Mouse (Mus musculus) heart, embryonic 10.5 days (tissue): Measurements from ENCODE around the gene Fnip2. TPM values are rescaled to one million over a fixed set of nuclear protein-coding genes. Genes with fewer than 3 reads are reported as not detected.

ENCODE experiments used
- DNase-seq: peaks from one replicate; pipeline ENCODE4 v3.0.0-alpha.2; 2017; ENCODE audit warnings: low spot score
- H3K27ac ChIP-seq: fragments of 300-500 bp; sonication (generic); 2 replicates; pipeline ENCODE4 v1.5.1; 2016; ENCODE audit warnings: mild to moderate bottlenecking
- H3K27me3 ChIP-seq: fragments of 300-500 bp; sonication (generic); 2 replicates; pipeline ENCODE4 v1.6.1; 2016; ENCODE audit warnings: mild to moderate bottlenecking; ENCODE audit not compliant: poor library complexity, insufficient read depth, severe bottlenecking
- H3K36me3 ChIP-seq: fragments of 300-500 bp; sonication (generic); 2 replicates; pipeline ENCODE4 v1.6.1; 2016; ENCODE audit warnings: mild to moderate bottlenecking, moderate library complexity
- H3K4me1 ChIP-seq: fragments of 300-500 bp; sonication (generic); 2 replicates; pipeline ENCODE4 v1.6.1; 2016; ENCODE audit warnings: mild to moderate bottlenecking
- H3K4me3 ChIP-seq: fragments of 300-500 bp; sonication (generic); 2 replicates; pipeline ENCODE4 v1.5.1; 2016; ENCODE audit warnings: mild to moderate bottlenecking, moderate library complexity
- H3K9me3 ChIP-seq: fragments of 300-500 bp; sonication (generic); 2 replicates; pipeline ENCODE4 v1.6.1; 2016; ENCODE audit warnings: mild to moderate bottlenecking, moderate library complexity
- WGBS: fragments of 180-500 bp; shearing (Covaris S2); methylation state at CpG from one replicate; pipeline ENCODE4 v1.1.7; 2016; 5-methylcytosine and 5-hydroxymethylcytosine counted together
- polyA plus RNA-seq: library from polyadenylated mRNA; unstranded; fragments of >200 nt; fragmentation: Nextera tagmentation; extraction: Ambion mirVana; gene quantifications from 2 replicates; pipeline ENCODE4 v1.2.1, GENCODE M21; 2016

Fnip2 gene
- polyA plus RNA-seq, 1 experiment from 2014 or later, result 4.7 TPM

GRCm38 (mm10) chr3:79514304-79514703, 53.3 kb downstream of the Fnip2 start:
- no peaks in the 10 kb centered on the region for H3K27me3 ChIP-seq
- H3K9me3 ChIP-seq, result no peaks in the 10 kb centered on the region
- no peak for DNase-seq
- WGBS, result 93% methylated on average over 2 of the region's 2 CpGs
- H3K36me3 ChIP-seq, result 0 out of 2 replicates have a peak, but pooled peaks cover 8% of the 10 kb centered on the region
- H3K4me3 ChIP-seq, result no peak overlapping the region
- peaks cover 37% of the 10 kb centered on the region for H3K4me1 ChIP-seq
- H3K27ac ChIP-seq, result no peak overlapping the region

- Histone ChIP-seq H3K27me3 (no peaks in the 10 kb centered on the region), H3K4me3 (no peak overlapping the region), H3K27ac (no peak overlapping the region), H3K36me3 (peaks cover 42% of the 10 kb centered on the region), H3K4me1 (no peaks in the 10 kb centered on the region), H3K9me3 (no peaks in the 10 kb centered on the region)
- no peak for DNase-seq
- WGBS, result 87% methylated on average over 2 of the region's 2 CpGs
Measured at GRCm38 (mm10) chr3:79501166-79501728, 66.3 kb downstream of the Fnip2 start.

- H3K4me3 ChIP-seq, result no peak overlapping the region
- WGBS, result 88% methylated on average over 10 of the region's 10 CpGs
- H3K36me3 ChIP-seq, result peaks cover 34% of the 10 kb centered on the region
- no peaks in the 10 kb centered on the region for H3K4me1 ChIP-seq
- no peak overlapping the region for H3K27ac ChIP-seq
- H3K27me3 ChIP-seq, result no peaks in the 10 kb centered on the region
- no peaks in the 10 kb centered on the region for H3K9me3 ChIP-seq
- no peak for DNase-seq
Measured at GRCm38 (mm10) chr3:79500279-79500678, 67.3 kb downstream of the Fnip2 start.

- H3K4me1 ChIP-seq, result no peaks in the 10 kb centered on the region
- no peak overlapping the region for H3K27ac ChIP-seq
- no peaks in the 10 kb centered on the region for H3K9me3 ChIP-seq
- H3K27me3 ChIP-seq, result no peaks in the 10 kb centered on the region
- DNase-seq, result no peak
- H3K36me3 ChIP-seq, result peaks cover 49% of the 10 kb centered on the region
- H3K4me3 ChIP-seq, result no peak overlapping the region
- 85% methylated on average over 6 of the region's 6 CpGs for WGBS
Measured at GRCm38 (mm10) chr3:79496668-79497067, 70.9 kb downstream of the Fnip2 start.

GRCm38 (mm10) chr3:79495151-79495550, 72.4 kb downstream of the Fnip2 start:
- Histone ChIP-seq H3K9me3 (no peaks in the 10 kb centered on the region), H3K4me3 (no peak overlapping the region), H3K4me1 (no peaks in the 10 kb centered on the region), H3K27ac (no peak overlapping the region), H3K36me3 (peaks cover 48% of the 10 kb centered on the region), H3K27me3 (no peaks in the 10 kb centered on the region)
- 82% methylated on average over 7 of the region's 7 CpGs for WGBS
- no peak for DNase-seq

- Histone ChIP-seq H3K4me3 (no peak overlapping the region), H3K27ac (no peak overlapping the region), H3K9me3 (no peaks in the 10 kb centered on the region), H3K4me1 (no peaks in the 10 kb centered on the region), H3K27me3 (no peaks in the 10 kb centered on the region), H3K36me3 (peaks cover 39% of the 10 kb centered on the region)
- WGBS, result 90% methylated on average over 8 of the region's 8 CpGs
- DNase-seq, result no peak
Measured at GRCm38 (mm10) chr3:79494028-79494427, 73.6 kb downstream of the Fnip2 start.

- no peak overlapping the region for H3K27ac ChIP-seq
- no peaks in the 10 kb centered on the region for H3K4me1 ChIP-seq
- H3K4me3 ChIP-seq, result no peak overlapping the region
- H3K36me3 ChIP-seq, result peaks cover 45% of the 10 kb centered on the region
- WGBS, result 93% methylated on average over 10 of the region's 10 CpGs
- H3K27me3 ChIP-seq, result no peaks in the 10 kb centered on the region
- DNase-seq, result no peak
- no peaks in the 10 kb centered on the region for H3K9me3 ChIP-seq
Measured at GRCm38 (mm10) chr3:79493064-79493463, 74.5 kb downstream of the Fnip2 start.

- H3K36me3 ChIP-seq, result peaks cover 56% of the 10 kb centered on the region
- H3K4me1 ChIP-seq, result no peaks in the 10 kb centered on the region
- WGBS, result 41% methylated on average over 3 of the region's 3 CpGs
- H3K4me3 ChIP-seq, result no peak overlapping the region
- H3K27me3 ChIP-seq, result no peaks in the 10 kb centered on the region
- no peak for DNase-seq
- H3K9me3 ChIP-seq, result no peaks in the 10 kb centered on the region
- H3K27ac ChIP-seq, result no peak overlapping the region
Measured at GRCm38 (mm10) chr3:79491614-79492013, 76.0 kb downstream of the Fnip2 start.

- Histone ChIP-seq H3K27ac (no peak overlapping the region), H3K9me3 (no peaks in the 10 kb centered on the region), H3K27me3 (no peaks in the 10 kb centered on the region), H3K4me1 (no peaks in the 10 kb centered on the region), H3K36me3 (peaks cover 57% of the 10 kb centered on the region), H3K4me3 (no peak overlapping the region)
- 87% methylated on average over 5 of the region's 5 CpGs for WGBS
- DNase-seq, result no peak
Measured at GRCm38 (mm10) chr3:79490102-79490501, 77.5 kb downstream of the Fnip2 start.

- peaks cover 68% of the 10 kb centered on the region for H3K36me3 ChIP-seq
- no peak for DNase-seq
- H3K9me3 ChIP-seq, result no peaks in the 10 kb centered on the region
- 92% methylated on average over 7 of the region's 7 CpGs for WGBS
- H3K27ac ChIP-seq, result no peak overlapping the region
- no peaks in the 10 kb centered on the region for H3K27me3 ChIP-seq
- no peaks in the 10 kb centered on the region for H3K4me1 ChIP-seq
- no peak overlapping the region for H3K4me3 ChIP-seq
Measured at GRCm38 (mm10) chr3:79488025-79488424, 79.6 kb downstream of the Fnip2 start.

- Histone ChIP-seq H3K27me3 (no peaks in the 10 kb centered on the region), H3K4me3 (no peak overlapping the region), H3K4me1 (no peaks in the 10 kb centered on the region), H3K36me3 (peaks cover 66% of the 10 kb centered on the region), H3K9me3 (no peaks in the 10 kb centered on the region), H3K27ac (peak overlapping the region; percentile 47; the same call in 1 of the 2 replicates)
- DNase-seq, result no peak
- 88% methylated on average over 16 of the region's 16 CpGs for WGBS
Measured at GRCm38 (mm10) chr3:79484286-79485063, 83.1 kb downstream of the Fnip2 start.

- Histone ChIP-seq H3K36me3 (peaks cover 59% of the 10 kb centered on the region), H3K4me1 (no peaks in the 10 kb centered on the region), H3K27ac (no peak overlapping the region), H3K4me3 (no peak overlapping the region), H3K27me3 (no peaks in the 10 kb centered on the region), H3K9me3 (no peaks in the 10 kb centered on the region)
- WGBS, result 80% methylated on average over 4 of the region's 4 CpGs
- DNase-seq, result no peak
Measured at GRCm38 (mm10) chr3:79478880-79479279, 88.7 kb downstream of the Fnip2 start.

GRCm38 (mm10) chr3:79478400-79478799, 89.2 kb downstream of the Fnip2 start:
- H3K27ac ChIP-seq, result no peak overlapping the region
- 76% methylated on average over 8 of the region's 8 CpGs for WGBS
- H3K4me3 ChIP-seq, result no peak overlapping the region
- H3K27me3 ChIP-seq, result no peaks in the 10 kb centered on the region
- DNase-seq, result no peak
- H3K36me3 ChIP-seq, result peaks cover 54% of the 10 kb centered on the region
- no peaks in the 10 kb centered on the region for H3K9me3 ChIP-seq
- H3K4me1 ChIP-seq, result no peaks in the 10 kb centered on the region
